Mouse (Mus musculus): Measurements from ENCODE around the gene Etfrf1. TPM values are rescaled to one million over a fixed set of nuclear protein-coding genes. Genes with fewer than 3 reads are reported as not detected.

The Etfrf1 gene
- polyA plus RNA-seq, 1 experiment = 37.1 TPM

- Histone ChIP-seq H3K4me3 (replicated peaks; ENCODE audit: insufficient read depth, low read depth, low read length) (no peak overlapping the region), H3K27me3 (ENCODE audit: control insufficient read depth, insufficient read depth, low read length) (no peaks in the 10 kb centered on the region), H3K4me1 (ENCODE audit: control insufficient read depth, insufficient read depth, low read length) (no peaks in the 10 kb centered on the region), H3K27ac (ENCODE audit: insufficient read depth, low read length) (no peak overlapping the region)
- TF ChIP-seq CTCF (IDR thresholded peaks at IDR 0.05; ENCODE audit: borderline replicate concordance, insufficient read depth, low read depth, low read length) (no peak), POLR2A (IDR thresholded peaks at IDR 0.05; ENCODE audit: borderline replicate concordance, insufficient read depth, low read length) (no peak)
- 83% methylated on average over 1 of the region's 1 CpGs for WGBS
- no peak for DNase-seq
Measured at GRCm38 (mm10) chr6:145186096-145186495, 24.8 kb upstream of the Etfrf1 start.

- TF ChIP-seq POLR2A (IDR thresholded peaks at IDR 0.05; ENCODE audit: borderline replicate concordance, insufficient read depth, low read length) (no peak), CTCF (IDR thresholded peaks at IDR 0.05; ENCODE audit: borderline replicate concordance, insufficient read depth, low read depth, low read length) (no peak; the same call in 1 of the 2 replicates)
- peak overlapping the region; percentile 44 for H3K4me3 ChIP-seq (replicated peaks; ENCODE audit: insufficient read depth, low read depth, low read length)
- no peaks in the 10 kb centered on the region for H3K4me1 ChIP-seq (ENCODE audit: control insufficient read depth, insufficient read depth, low read length)
- H3K27ac ChIP-seq (ENCODE audit: insufficient read depth, low read length) = no peak overlapping the region
- H3K27me3 ChIP-seq (ENCODE audit: control insufficient read depth, insufficient read depth, low read length) = no peaks in the 10 kb centered on the region
- peak; percentile 32 to 44 for DNase-seq
- 66% methylated on average over 27 of the region's 27 CpGs for WGBS
Measured at GRCm38 (mm10) chr6:145187093-145188088, 23.5 kb upstream of the Etfrf1 start.

- TF ChIP-seq CTCF (IDR thresholded peaks at IDR 0.05; ENCODE audit: borderline replicate concordance, insufficient read depth, low read depth, low read length) = no peak
- TF ChIP-seq POLR2A (IDR thresholded peaks at IDR 0.05; ENCODE audit: borderline replicate concordance, insufficient read depth, low read length) = no peak
- Histone ChIP-seq H3K4me1 (ENCODE audit: control insufficient read depth, insufficient read depth, low read length) (no peaks in the 10 kb centered on the region), H3K27ac (ENCODE audit: insufficient read depth, low read length) (no peak overlapping the region), H3K27me3 (ENCODE audit: control insufficient read depth, insufficient read depth, low read length) (no peaks in the 10 kb centered on the region), H3K4me3 (replicated peaks; ENCODE audit: insufficient read depth, low read depth, low read length) (no peak overlapping the region)
- 35% methylated on average over 3 of the region's 3 CpGs for WGBS
- no peak for DNase-seq
Measured at GRCm38 (mm10) chr6:145193038-145193437, 17.9 kb upstream of the Etfrf1 start.

GRCm38 (mm10) chr6:145193446-145193845, 17.5 kb upstream of the Etfrf1 start:
- DNase-seq = no peak
- H3K27me3 ChIP-seq (ENCODE audit: control insufficient read depth, insufficient read depth, low read length) = no peaks in the 10 kb centered on the region
- 80% methylated on average over 11 of the region's 11 CpGs for WGBS
- no peak for TF ChIP-seq CTCF (IDR thresholded peaks at IDR 0.05; ENCODE audit: borderline replicate concordance, insufficient read depth, low read depth, low read length)
- TF ChIP-seq POLR2A (IDR thresholded peaks at IDR 0.05; ENCODE audit: borderline replicate concordance, insufficient read depth, low read length) = no peak
- no peak overlapping the region for H3K27ac ChIP-seq (ENCODE audit: insufficient read depth, low read length)
- no peak overlapping the region for H3K4me3 ChIP-seq (replicated peaks; ENCODE audit: insufficient read depth, low read depth, low read length)
- H3K4me1 ChIP-seq (ENCODE audit: control insufficient read depth, insufficient read depth, low read length) = no peaks in the 10 kb centered on the region

- Histone ChIP-seq H3K4me3 (replicated peaks; ENCODE audit: insufficient read depth, low read depth, low read length) (no peak overlapping the region), H3K27ac (ENCODE audit: insufficient read depth, low read length) (no peak overlapping the region), H3K27me3 (ENCODE audit: control insufficient read depth, insufficient read depth, low read length) (no peaks in the 10 kb centered on the region), H3K4me1 (ENCODE audit: control insufficient read depth, insufficient read depth, low read length) (no peaks in the 10 kb centered on the region)
- no peak for TF ChIP-seq POLR2A (IDR thresholded peaks at IDR 0.05; ENCODE audit: borderline replicate concordance, insufficient read depth, low read length)
- no peak for TF ChIP-seq CTCF (IDR thresholded peaks at IDR 0.05; ENCODE audit: borderline replicate concordance, insufficient read depth, low read depth, low read length)
- 95% methylated on average over 8 of the region's 8 CpGs for WGBS
- DNase-seq = no peak
Measured at GRCm38 (mm10) chr6:145197949-145198686, 12.8 kb upstream of the Etfrf1 start.

- no peaks in the 10 kb centered on the region for H3K4me1 ChIP-seq (ENCODE audit: control insufficient read depth, insufficient read depth, low read length)
- no peaks in the 10 kb centered on the region for H3K27me3 ChIP-seq (ENCODE audit: control insufficient read depth, insufficient read depth, low read length)
- TF ChIP-seq CTCF (IDR thresholded peaks at IDR 0.05; ENCODE audit: borderline replicate concordance, insufficient read depth, low read depth, low read length) = no peak
- no peak for TF ChIP-seq POLR2A (IDR thresholded peaks at IDR 0.05; ENCODE audit: borderline replicate concordance, insufficient read depth, low read length)
- H3K4me3 ChIP-seq (replicated peaks; ENCODE audit: insufficient read depth, low read depth, low read length) = no peak overlapping the region
- DNase-seq = no peak
- 88% methylated on average over 13 of the region's 13 CpGs for WGBS
- no peak overlapping the region for H3K27ac ChIP-seq (ENCODE audit: insufficient read depth, low read length)
Measured at GRCm38 (mm10) chr6:145202432-145203125, 8.4 kb upstream of the Etfrf1 start.

- H3K27me3 ChIP-seq (ENCODE audit: control insufficient read depth, insufficient read depth, low read length) = no peaks in the 10 kb centered on the region
- DNase-seq = no peak
- TF ChIP-seq POLR2A (IDR thresholded peaks at IDR 0.05; ENCODE audit: borderline replicate concordance, insufficient read depth, low read length) = no peak
- TF ChIP-seq CTCF (IDR thresholded peaks at IDR 0.05; ENCODE audit: borderline replicate concordance, insufficient read depth, low read depth, low read length) = no peak
- H3K4me3 ChIP-seq (replicated peaks; ENCODE audit: insufficient read depth, low read depth, low read length) = no peak overlapping the region
- no peak overlapping the region for H3K27ac ChIP-seq (ENCODE audit: insufficient read depth, low read length)
- H3K4me1 ChIP-seq (ENCODE audit: control insufficient read depth, insufficient read depth, low read length) = no peaks in the 10 kb centered on the region
- WGBS = 91% methylated on average over 6 of the region's 6 CpGs
Measured at GRCm38 (mm10) chr6:145204440-145204839, 6.5 kb upstream of the Etfrf1 start.

All from cerebellum, adult 2 months (tissue).